Mouse (Mus musculus): Measurements from ENCODE around the gene Nol6. TPM values are rescaled to one million over a fixed set of nuclear protein-coding genes. Genes with fewer than 3 reads are reported as not detected.

The Nol6 gene
- polyA plus RNA-seq, 1 experiment from 2014 or later, result 21.8 TPM

DNA sequence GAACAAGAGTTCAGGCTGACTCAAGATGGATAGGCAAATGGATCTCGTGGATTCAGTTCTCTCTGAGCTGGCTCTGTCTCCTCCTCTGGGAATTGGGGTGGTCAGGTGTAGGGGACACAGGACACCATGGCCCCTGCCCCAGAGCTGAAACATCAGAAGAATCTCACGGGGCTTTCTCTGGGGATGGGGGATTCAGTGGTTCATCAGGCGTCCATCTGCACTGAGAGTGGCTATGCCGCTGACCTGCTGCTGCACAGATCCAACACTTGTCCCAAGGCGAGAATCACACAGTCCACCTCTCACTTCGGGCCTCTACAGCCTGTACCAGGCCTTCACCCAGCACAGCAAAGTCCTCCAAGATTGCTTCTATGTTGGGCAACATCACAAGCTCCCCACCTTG, 9.2 kb downstream of the Nol6 start:
- no peak for ATAC-seq
- no peak overlapping the region for H3K27ac ChIP-seq
- no peak overlapping the region for H3K4me2 ChIP-seq (replicated peaks)
- no peaks in the 10 kb centered on the region for H3K4me1 ChIP-seq (replicated peaks)
- H3K27me3 ChIP-seq (replicated peaks), result no peaks in the 10 kb centered on the region
- no peak overlapping the region for H3K4me3 ChIP-seq (replicated peaks)
- no peaks in the 10 kb centered on the region for H3K9me3 ChIP-seq
- no peak overlapping the region for H3K9ac ChIP-seq
- H3K36me3 ChIP-seq, result peaks cover 42% of the 10 kb centered on the region
- 86% methylated on average over 6 of the region's 6 CpGs for WGBS

DNA sequence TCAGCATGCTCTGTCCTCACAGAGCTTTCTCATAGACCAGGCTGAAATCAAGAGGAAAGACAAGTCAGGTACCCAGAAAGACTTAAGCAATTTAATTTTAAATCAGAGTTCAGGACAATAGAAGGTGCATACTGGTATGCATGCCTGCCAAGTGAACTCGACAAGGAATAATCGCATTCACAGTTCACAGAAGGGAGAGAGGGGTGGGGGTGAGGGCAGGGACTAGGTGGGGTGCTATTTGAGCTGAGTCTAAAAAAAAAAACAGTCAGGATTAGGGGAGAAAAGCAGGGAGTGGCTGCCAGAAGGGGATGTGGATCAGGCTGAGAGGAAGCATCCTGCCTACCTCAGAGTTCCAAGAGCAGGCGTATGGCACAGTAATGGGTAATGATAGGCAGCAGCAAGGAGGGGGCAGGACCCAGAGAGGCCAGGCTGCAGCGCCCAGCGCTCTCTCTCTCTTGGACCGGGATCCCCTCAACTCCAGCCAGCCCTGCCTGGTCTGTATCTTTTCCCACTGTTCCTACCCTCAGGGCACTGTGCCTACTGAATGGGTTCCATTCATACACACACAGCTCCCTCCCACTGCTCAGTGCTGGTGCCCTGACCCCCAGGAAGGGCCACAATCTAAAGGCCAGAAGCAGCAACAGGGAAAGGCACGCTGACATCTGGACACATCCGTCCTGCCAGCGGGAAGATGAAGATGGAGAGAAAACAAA, 9.7 kb downstream of the Nol6 start:
- Histone ChIP-seq H3K4me2 (replicated peaks) (no peak overlapping the region), H3K36me3 (peaks cover 36% of the 10 kb centered on the region), H3K9me3 (no peaks in the 10 kb centered on the region), H3K27ac (no peak overlapping the region), H3K27me3 (replicated peaks) (no peaks in the 10 kb centered on the region), H3K4me1 (replicated peaks) (no peaks in the 10 kb centered on the region), H3K4me3 (replicated peaks) (no peak overlapping the region), H3K9ac (no peak overlapping the region)
- WGBS, result 90% methylated on average over 9 of the region's 9 CpGs
- ATAC-seq, result no peak

DNA sequence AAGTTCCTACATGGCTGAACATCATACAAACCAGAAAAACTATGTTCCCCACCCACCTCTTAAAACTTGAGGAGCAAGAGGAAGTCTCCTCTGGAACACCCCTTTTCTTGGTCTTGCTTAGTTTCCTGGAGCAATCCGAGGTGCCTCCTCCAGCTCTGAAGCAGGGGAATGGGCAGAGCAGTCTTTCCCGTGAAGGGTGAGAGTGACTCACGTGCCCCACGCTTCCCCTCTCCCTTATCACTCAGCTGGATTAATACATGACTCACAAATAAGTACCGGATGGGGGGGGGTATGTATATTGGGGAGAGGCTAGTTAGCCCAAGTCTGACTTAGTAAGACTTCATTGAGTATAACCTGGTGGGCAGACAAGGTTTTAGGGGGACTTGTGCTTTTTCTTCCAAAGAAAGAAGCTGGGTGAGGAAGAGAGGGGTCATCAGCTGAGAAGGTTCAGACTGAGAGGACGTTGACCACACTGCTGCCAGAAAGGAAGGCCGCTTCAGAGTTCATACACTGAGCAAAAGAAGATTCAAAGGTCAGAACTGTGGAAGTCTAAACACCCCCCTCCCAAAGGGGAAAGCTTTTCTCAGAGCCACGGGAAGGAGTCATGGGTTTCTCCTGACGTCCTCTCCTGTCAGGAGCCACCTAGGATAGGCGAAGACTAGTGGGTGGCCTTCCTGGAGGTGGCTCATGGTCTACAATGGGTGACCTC, 15.4 kb downstream of the Nol6 start:
- H3K36me3 ChIP-seq, result no peaks in the 10 kb centered on the region
- H3K4me2 ChIP-seq (replicated peaks), result no peak overlapping the region
- 64% methylated on average over 10 of the region's 10 CpGs for WGBS
- no peaks in the 10 kb centered on the region for H3K27me3 ChIP-seq (replicated peaks)
- ATAC-seq, result 0 out of 2 replicates have a peak, but pooled peaks have one; percentile 34
- H3K4me1 ChIP-seq (replicated peaks), result no peaks in the 10 kb centered on the region
- no peaks in the 10 kb centered on the region for H3K9me3 ChIP-seq
- H3K9ac ChIP-seq, result no peak overlapping the region
- H3K27ac ChIP-seq, result no peak overlapping the region
- no peak overlapping the region for H3K4me3 ChIP-seq (replicated peaks)

DNA sequence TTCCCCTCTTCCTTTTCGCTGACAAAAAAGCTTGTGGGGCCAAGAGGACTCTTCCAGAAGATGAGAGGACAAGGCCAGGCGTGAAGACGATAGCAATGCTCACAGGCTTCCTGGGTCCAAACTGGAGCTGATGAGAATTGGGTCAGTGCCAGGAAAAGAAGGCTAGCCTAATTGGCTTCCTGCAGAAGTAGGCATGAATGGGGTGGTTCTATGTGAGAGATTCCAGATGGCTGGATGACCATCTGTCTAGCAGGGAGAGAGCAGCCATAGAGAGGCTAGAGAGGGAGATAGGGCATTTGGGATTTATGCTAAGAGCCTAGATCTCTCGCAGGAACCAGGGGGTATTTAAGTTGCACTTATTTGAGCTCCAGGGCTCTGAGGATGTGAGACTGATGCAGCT, 16.8 kb downstream of the Nol6 start:
- H3K36me3 ChIP-seq, result no peaks in the 10 kb centered on the region
- H3K9ac ChIP-seq, result no peak overlapping the region
- H3K9me3 ChIP-seq, result no peaks in the 10 kb centered on the region
- H3K27ac ChIP-seq, result 0 out of 2 replicates have a peak overlapping the region, but pooled peaks have one; percentile 3
- WGBS, result 63% methylated on average over 4 of the region's 4 CpGs
- no peaks in the 10 kb centered on the region for H3K27me3 ChIP-seq (replicated peaks)
- H3K4me1 ChIP-seq (replicated peaks), result no peaks in the 10 kb centered on the region
- no peak for ATAC-seq
- no peak overlapping the region for H3K4me2 ChIP-seq (replicated peaks)
- H3K4me3 ChIP-seq (replicated peaks), result no peak overlapping the region

DNA sequence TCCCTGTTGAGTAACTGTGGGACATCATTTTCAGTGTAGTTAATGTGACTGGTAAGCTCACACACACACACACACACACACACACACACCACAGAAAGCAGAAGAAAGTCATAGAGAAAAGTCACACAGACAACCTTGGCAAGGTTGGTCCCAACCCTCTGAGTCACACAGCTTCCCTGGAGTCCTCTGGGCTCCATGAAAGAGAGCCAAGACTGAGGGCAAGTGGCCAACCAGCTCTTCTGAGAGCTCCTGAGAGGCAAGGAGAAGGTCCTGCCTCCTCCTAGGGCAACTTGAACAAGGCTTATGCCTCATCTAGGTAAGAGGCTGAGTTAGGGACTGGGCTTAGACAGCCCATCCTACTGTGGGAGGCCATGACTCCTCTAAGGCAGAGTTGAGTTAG, 21.4 kb downstream of the Nol6 start:
- Histone ChIP-seq H3K36me3 (no peaks in the 10 kb centered on the region), H3K9ac (no peak overlapping the region), H3K27ac (no peak overlapping the region), H3K9me3 (no peaks in the 10 kb centered on the region), H3K4me1 (replicated peaks) (peaks cover 8% of the 10 kb centered on the region), H3K4me3 (replicated peaks) (no peak overlapping the region), H3K4me2 (replicated peaks) (no peak overlapping the region), H3K27me3 (replicated peaks) (no peaks in the 10 kb centered on the region)
- no peak for ATAC-seq

DNA sequence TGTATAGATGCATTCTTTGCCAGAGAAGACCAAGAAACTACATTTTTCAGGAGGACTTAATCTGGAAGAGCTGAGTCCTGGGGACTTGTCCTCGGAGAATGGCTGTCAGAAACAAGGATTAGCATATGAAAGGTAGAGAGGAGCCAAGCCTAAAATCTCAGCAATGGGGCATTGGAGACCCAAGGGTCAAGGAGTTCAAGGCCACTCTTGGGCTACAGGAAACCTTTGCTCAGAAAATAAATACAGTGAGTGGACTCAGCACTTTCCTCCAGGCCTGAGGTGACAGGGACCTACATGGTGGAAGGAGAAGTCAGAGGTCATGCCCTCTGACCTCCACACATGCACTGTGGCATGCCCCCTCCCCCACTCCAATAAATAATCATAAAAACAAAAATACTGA, 23.3 kb downstream of the Nol6 start:
- 53% methylated on average over 1 of the region's 1 CpGs for WGBS
- Histone ChIP-seq H3K4me3 (replicated peaks) (no peak overlapping the region), H3K4me1 (replicated peaks) (peaks cover 24% of the 10 kb centered on the region), H3K27me3 (replicated peaks) (no peaks in the 10 kb centered on the region; the same call in 1 of the 2 replicates), H3K9ac (no peak overlapping the region), H3K9me3 (no peaks in the 10 kb centered on the region), H3K4me2 (replicated peaks) (no peak overlapping the region), H3K27ac (no peak overlapping the region), H3K36me3 (no peaks in the 10 kb centered on the region)
- no peak for ATAC-seq

DNA sequence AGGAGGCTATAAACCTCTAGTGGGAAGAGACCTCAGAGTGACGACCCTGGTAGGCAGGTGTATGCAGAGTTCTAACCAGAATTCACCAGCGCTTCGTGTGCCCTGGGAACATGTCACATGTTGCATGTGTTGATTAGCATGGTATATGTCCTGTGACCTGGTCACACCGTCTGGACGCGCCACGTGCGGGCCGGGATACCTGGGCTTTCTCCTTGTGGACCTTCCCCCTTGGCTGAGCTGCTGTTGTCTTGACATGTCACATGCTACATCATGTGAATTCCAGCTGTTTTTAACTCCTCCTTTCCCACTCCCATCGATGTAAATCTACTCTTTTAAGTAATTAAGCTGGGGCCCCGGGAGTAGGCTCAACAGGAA, 25.7 kb downstream of the Nol6 start:
- peak; percentile 22 for ATAC-seq
- 13% methylated on average over 11 of the region's 11 CpGs for WGBS
- Histone ChIP-seq H3K27ac (no peak overlapping the region), H3K36me3 (no peaks in the 10 kb centered on the region), H3K27me3 (replicated peaks) (no peaks in the 10 kb centered on the region; the same call in 1 of the 2 replicates), H3K9ac (no peak overlapping the region), H3K9me3 (no peaks in the 10 kb centered on the region), H3K4me2 (replicated peaks) (peak overlapping the region; percentile 91), H3K4me1 (replicated peaks) (peaks cover 37% of the 10 kb centered on the region), H3K4me3 (replicated peaks) (peak overlapping the region; percentile 37)

DNA sequence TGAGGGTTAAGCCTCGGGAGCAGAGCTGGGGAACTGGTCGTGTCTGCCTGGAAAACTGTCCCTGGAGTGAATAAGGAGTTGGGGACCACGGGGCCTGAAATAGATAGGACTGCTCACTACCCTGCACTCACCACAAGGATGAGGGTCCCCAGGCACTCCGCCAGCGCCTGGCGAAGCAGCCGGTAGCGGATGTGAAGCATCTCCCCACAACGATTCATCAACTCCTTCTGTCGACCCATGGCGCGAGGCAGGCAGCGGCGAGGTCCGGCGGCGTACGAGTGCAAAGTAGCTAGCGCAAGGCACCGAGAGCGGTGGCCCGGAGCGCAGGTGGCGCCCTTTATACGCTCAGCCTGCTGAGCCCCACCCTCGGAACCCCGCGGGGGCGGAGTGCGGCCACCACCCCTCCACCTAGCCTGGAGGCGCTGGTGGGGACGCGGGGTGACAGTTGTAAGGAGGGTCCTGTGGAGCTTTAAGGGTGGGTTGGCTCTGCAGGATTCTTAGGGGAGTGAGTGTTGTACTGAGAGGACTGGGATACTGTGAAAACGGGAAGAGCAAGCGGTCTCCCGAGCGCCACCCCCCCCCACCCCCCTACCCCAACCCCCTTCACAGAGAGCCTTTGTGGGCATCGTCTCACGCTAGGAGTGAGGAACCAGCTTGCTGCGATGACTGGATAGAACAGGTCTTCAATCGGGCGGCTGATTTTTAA, 26.2 kb downstream of the Nol6 start, which contains the start of gene Aqp3:
Gene Aqp3 (minus strand): TSS at position 313 of the 706 bp plus-strand sequence.
- under 1% methylated on average over 42 of the region's 42 CpGs for WGBS
- peak; percentile 61 for ATAC-seq
- H3K9ac ChIP-seq, result no peak within 1 kb of the TSS

DNA sequence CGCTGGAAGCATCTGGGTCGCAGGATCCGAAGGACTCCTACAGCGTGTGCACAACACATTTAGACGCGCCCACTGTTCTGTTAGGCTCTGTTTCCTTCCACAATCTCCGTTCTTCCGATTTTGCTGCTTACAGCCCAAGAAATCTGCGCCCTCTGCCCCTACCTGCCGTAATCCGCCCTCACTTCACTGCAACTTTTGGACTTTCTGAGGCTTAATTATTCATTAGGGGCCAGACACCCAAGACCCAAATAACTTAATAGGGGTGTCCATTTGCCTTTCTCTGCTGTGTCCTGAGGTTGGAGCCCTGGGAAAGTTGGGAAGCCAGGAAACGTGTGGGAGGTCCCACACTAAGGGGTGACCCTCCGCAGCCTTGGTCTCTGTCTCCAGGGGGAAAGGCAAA, 26.9 kb downstream of the Nol6 start:
- Histone ChIP-seq H3K4me3 (replicated peaks) (peak overlapping the region; percentile 37; the same call in 1 of the 2 replicates), H3K27me3 (replicated peaks) (no peaks in the 10 kb centered on the region; the same call in 1 of the 2 replicates), H3K4me2 (replicated peaks) (peak overlapping the region; percentile 91; the same call in 1 of the 2 replicates), H3K36me3 (no peaks in the 10 kb centered on the region), H3K9me3 (no peaks in the 10 kb centered on the region), H3K4me1 (replicated peaks) (peaks cover 37% of the 10 kb centered on the region), H3K27ac (no peak overlapping the region), H3K9ac (no peak overlapping the region)
- ATAC-seq, result no peak
- WGBS, result 65% methylated on average over 13 of the region's 13 CpGs

More for the DNA sequence above, 26.2 kb downstream of the Nol6 start, which contains the start of gene Aqp3:
- H3K4me1 ChIP-seq (replicated peaks), result peaks cover 37% of the 10 kb centered on the region
- no peaks in the 10 kb centered on the region; the same call in 1 of the 2 replicates for H3K27me3 ChIP-seq (replicated peaks)
- peak within 1 kb of the TSS; percentile 37 for H3K4me3 ChIP-seq (replicated peaks)
- no peak within 1 kb of the TSS for H3K27ac ChIP-seq
- no peaks in the 10 kb centered on the region for H3K9me3 ChIP-seq
- no peaks in the 10 kb centered on the region for H3K36me3 ChIP-seq
- peak within 1 kb of the TSS; percentile 91 for H3K4me2 ChIP-seq (replicated peaks)

DNA sequence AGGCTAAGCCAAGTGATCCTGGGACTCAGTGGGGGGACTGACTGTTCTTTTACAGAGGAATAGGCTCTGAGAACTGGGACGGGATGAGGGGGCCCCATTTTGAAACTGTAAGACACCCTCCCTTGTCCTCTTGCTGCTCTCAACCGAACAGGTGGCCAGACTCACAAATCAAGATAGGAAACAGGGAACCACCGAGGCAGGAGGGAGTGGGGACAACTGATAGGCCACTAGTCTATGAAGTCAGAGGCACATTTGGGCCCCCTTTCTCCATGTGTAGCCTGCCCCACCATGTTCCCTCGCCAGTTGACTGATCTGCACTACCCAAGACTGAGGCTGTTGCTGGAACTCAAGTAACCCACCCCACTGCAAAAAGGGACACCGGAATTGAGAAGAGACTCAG, 27.5 kb downstream of the Nol6 start:
- no peaks in the 10 kb centered on the region for H3K9me3 ChIP-seq
- H3K4me1 ChIP-seq (replicated peaks), result peaks cover 37% of the 10 kb centered on the region
- H3K27me3 ChIP-seq (replicated peaks), result no peaks in the 10 kb centered on the region; the same call in 1 of the 2 replicates
- no peak overlapping the region for H3K9ac ChIP-seq
- WGBS, result 73% methylated on average over 5 of the region's 5 CpGs
- no peak overlapping the region for H3K4me3 ChIP-seq (replicated peaks)
- H3K4me2 ChIP-seq (replicated peaks), result 0 out of 2 replicates have a peak overlapping the region, but pooled peaks have one; percentile 91
- no peak overlapping the region for H3K27ac ChIP-seq
- no peak for ATAC-seq
- no peaks in the 10 kb centered on the region for H3K36me3 ChIP-seq

DNA sequence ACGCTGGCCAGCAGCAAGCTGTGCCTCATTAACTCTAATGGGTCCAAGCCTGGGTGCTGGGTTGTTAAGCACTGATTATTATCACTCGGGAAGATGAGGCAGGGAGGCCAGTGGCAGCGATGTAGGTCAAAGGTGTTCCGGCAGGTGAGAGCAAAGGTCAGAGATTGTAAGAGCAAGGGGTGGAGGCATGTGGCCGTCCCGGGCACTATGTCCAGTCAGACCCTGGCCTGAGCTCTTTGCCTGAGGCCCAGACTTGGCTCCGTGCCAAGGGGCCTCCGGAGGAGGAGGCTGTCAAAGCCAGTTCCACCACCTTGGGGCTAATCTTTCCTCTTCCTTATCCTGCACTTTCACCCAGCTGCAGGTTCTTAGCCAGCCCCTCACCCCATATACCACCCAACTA, 28.1 kb downstream of the Nol6 start:
- Histone ChIP-seq H3K4me1 (replicated peaks) (peaks cover 37% of the 10 kb centered on the region), H3K9ac (no peak overlapping the region), H3K27me3 (replicated peaks) (no peaks in the 10 kb centered on the region; the same call in 1 of the 2 replicates), H3K4me2 (replicated peaks) (0 out of 2 replicates have a peak overlapping the region, but pooled peaks have one; percentile 4), H3K27ac (no peak overlapping the region), H3K4me3 (replicated peaks) (no peak overlapping the region), H3K9me3 (no peaks in the 10 kb centered on the region), H3K36me3 (no peaks in the 10 kb centered on the region)
- ATAC-seq, result peak; percentile 40
- WGBS, result 40% methylated on average over 8 of the region's 8 CpGs

DNA sequence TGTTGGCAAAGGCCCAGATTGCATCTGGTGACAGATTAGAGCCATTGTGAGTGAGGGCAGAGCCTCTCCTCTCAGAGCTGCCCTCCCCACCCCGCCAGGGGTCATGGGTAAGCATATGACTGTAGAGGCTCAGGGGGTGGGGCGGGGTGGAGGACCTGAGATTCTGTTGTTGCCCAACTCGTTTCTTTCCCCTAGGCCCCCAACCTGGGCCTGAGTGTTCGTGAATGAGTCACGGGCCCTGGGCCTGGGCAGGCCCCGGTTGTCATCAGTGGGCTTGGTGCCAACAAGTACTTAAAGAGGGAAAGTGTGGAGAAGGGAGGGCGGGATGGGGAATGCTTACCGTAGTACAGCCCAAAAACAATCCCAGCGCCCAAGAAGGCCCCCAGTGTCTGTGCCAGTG, 29.9 kb downstream of the Nol6 start:
- Histone ChIP-seq H3K36me3 (no peaks in the 10 kb centered on the region), H3K4me2 (replicated peaks) (no peak overlapping the region), H3K4me3 (replicated peaks) (no peak overlapping the region), H3K27ac (no peak overlapping the region), H3K4me1 (replicated peaks) (peaks cover 37% of the 10 kb centered on the region), H3K27me3 (replicated peaks) (no peaks in the 10 kb centered on the region; the same call in 1 of the 2 replicates), H3K9ac (no peak overlapping the region), H3K9me3 (no peaks in the 10 kb centered on the region)
- WGBS, result 39% methylated on average over 9 of the region's 9 CpGs
- peak; percentile 63 for ATAC-seq

All from intestine, embryonic 15.5 days (tissue).